Mouse (Mus musculus): ENCODE data around the gene Trpm8.

Trpm8 gene

DNA sequence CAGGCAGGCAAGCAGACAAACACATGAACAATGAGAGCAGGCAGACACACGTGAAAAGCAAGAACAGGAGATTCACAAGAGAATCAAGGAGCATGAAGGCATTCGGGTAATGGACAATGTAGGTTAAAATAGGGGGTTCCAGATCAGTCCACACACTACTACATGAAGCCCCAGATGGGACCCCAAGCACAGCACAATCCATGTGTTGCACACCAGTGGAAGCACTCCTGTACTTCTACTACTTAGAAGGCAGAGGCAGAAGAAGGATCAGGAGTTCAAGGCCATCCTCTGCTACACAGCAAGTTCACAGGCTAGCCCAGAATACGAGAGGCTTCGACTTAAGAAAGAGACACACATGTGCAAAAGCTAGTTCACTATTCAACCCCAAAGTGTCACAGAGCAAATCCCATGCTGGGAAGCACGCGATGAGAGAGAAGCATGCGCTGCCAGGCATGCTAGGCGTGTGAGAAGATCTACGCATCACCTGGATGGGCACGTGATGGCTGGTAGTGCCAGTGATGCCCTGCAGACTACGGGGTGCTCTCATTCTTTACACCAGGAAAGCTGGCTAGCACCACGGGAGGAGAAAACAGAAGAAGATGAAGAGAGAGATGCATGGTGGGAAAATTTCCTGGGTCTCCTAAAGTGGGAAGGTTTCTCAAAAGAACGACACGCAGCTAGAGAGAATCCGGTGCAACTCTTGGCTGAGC, 8.8 kb downstream of the Trpm8 start:
- no peak for DNase-seq

DNA sequence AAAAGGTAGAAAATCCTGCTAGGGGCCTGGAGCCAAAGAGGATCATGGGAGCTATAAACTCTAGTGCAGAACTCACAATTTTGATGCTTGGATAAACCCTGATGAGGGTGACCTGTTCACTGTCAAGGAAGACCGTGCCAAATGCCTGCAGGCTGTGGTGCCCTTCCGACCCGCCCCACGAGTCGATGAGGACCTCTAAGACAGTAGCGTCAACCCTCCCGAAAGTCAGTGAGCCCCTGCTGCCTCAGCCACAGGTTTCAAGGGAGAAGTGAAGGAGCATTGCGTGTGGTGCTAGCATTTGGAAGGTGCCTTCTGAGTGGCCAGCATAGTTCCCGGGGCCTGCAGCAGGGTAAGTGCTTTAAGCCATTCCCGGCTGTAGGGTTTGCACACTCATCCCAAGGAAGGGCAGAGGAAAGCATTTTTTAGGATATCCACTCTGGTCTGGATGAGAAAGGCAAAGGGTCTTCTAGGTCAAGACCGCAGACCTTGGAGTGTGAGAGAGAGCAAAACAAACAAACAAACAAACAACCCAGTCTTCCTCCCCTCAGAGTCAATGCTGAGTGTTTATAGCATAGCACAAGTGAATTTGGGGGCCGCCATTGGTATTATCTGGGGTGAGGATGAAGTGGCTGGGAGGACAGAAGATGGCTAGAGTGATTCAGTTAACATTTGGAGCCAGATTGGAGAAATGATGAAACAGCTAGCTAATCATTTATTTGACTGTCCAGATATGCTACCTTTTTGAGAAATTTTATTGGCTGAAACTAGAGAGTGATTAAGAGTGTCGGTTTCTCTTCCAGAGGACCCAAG, 9.6 kb downstream of the Trpm8 start:
- DNase-seq, result no peak

DNA sequence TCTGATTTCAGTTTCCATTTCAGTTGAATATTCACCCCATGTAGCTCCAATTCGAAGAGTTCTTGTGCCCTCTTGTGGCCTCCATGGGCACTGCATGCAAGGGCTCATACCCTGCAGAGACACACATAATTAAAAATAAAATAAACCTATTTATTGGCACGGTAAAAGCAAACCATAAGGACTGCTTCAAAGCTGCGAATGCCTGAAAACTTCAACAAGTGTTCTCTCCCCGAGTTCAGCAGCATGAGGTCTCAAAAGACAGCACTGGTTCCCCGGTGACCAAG, 10.2 kb downstream of the Trpm8 start:
- DNase-seq, result peak; percentile 81 to 88

DNA sequence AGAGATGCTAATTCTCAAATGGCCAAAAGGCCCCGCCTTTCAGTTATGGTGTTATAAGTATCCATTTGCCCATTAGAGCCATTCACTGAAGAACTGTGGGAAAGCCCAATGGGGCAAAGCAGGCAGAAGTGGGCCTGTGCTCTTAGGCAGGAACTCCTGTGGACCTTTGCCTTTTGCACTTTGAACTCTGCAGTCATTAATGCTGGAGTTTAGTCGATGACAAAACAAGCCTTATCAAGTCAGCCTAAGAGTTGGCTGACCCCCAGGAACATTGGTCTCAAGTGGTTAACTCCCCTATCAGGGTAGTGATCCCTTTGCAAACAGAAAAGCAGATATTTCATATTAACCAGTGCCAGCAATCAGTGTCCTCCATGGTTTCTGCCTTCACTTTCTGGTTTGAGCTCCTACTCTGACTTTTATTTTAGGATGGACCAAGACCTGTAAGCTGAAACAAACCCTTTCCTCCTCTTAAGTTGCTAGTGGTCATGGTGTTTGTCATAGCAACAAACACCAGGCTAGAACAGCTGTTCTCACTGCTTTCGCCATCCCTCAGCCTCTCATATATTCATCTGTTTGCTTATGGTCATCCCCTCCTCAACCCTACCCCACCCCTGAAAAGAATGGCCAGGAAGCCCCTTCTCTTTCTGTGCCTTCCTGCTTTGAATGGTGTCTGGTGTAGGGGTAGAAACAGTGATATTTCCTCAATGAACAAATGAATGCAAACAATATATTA, 10.8 kb downstream of the Trpm8 start:
- no peak for DNase-seq

DNA sequence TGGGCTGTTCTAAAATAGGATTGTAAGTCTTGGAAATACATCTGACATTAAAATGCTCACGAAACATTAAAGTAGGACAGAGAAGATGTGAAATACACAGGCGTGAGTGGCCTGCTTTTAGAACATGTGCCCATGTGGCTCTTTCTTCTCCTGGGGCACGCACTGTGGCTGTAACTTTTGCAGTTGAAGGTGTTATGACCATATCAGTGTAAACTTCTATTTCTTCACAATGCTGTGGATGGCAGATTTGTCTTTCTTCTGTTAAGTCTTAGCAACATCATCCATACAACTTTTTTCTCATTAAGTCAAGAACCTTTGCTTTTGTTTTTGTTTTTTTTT, 11.3 kb downstream of the Trpm8 start:
- DNase-seq, result no peak

DNA sequence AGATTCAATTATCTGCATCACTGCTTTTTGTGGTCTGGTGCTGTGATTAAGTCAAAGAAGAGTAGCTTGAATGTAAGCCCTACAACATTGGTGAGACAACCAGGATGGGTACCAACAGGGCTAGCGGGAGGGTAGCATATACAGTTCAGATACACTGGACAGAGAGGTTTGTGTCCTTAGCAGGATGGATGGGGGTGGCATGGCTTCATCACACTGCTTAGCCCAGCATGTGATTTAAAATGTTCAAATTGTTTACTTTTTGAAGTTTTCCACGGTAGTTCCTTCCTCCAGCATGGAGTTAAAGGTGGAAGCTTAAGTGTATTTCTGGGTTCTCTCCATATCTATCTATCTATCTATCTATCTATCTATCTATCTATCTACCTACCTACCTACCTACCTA, 11.7 kb downstream of the Trpm8 start:
- no peak for DNase-seq

DNA sequence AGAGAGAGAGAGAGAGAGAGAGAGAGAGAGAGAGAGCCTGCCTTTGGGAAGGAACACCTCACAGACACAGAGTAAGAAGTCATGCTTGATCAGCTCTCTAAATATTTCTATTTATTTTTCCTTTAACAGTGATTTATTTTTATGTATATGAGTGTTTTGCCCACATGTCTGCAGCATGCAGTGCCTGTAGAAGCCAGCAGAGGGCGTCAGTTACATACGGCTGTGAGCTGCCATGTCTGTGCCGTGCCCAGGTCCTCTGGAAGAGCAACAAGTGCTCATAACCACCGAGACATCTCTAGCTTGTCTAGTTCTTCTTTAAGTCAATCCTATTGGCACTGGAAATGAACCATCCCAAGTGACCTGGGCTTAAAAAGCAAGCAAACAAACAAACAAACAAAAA, 12.5 kb downstream of the Trpm8 start:
- peak; percentile 70 to 75 for DNase-seq

DNA sequence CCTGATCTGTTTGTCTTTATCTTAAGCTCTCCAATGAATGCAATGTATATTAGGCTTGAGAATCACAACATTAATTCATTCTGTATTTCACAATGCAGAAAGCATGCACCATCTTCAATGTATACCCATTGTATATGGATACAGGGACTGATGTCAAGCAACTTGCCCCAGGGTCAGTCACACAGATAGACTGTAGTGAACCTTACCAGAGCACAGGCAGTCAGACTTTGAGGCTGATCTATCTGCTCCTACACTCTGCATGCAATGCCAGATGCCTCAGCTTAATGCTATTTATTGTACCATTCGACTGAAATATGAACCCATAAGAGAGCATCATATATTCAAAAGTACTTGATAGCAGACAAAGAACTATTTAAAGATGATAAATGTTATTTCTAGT, 13.1 kb downstream of the Trpm8 start:
- DNase-seq, result no peak

DNA sequence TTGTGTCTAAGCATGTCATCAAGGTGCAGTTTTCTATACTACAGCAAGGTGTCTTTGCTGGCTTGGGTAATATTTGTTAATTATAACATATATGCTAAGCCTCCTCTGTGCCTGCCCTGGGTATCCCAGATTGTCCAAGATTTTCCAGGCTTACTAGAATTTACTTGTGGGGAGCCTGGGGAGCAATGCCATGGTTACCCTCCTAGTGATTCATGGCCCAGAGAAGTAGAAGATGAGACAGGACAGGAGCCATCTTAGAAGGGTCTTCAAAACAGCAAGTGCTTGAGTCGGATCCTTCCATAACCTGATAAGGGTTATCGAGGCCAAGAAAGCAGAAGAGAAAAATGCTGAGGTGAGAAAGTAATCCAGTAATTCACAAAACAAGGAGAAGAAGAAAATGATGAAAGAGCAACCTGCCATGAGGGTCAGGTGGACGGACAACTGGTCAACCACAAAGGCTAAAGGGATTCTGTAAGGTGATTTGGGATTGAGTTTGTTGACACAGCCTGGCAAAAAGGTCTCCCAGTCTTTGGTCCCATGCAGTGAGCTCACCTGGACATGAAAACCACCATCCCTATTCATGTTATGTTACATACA, 14.0 kb downstream of the Trpm8 start:
- DNase-seq, result no peak

DNA sequence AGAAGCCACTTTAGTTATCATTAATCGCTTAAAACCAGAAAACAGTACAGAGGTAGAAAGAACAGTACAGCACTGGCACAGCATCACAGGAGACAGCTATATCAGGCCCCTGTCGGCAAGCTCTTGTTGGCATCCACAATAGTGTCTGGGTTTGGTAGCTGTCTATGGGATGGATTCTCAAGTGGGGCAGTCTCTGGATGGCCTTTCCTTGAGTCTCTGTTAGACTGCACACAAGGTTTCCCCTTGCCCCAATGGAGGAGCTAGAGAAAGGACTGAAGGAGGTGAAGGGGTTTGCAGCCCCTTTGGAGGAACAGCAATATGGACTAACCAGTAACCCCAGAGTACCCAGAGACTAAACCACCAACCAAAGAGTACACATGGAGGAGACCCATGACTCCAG, 14.6 kb downstream of the Trpm8 start:
- DNase-seq, result no peak

DNA sequence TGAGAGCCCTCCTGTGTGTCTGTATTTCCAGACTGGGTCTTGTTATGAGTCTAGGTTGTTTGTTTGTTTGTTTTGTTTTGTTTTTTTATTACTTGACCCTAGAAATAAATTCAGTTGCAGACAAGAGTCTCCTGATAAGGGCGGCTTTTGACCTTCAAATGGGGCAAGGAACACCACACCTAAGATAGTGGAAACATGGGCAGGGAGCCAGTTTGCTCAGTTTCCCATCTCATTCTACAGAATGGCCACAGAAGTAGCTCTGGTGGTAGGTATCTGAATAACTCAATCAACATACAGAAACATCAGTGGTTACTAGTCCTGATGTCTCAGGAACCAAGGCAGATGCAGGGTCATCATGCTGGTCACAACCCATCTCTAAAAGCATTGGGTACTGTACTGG, 17.2 kb downstream of the Trpm8 start:
- no peak for DNase-seq

DNA sequence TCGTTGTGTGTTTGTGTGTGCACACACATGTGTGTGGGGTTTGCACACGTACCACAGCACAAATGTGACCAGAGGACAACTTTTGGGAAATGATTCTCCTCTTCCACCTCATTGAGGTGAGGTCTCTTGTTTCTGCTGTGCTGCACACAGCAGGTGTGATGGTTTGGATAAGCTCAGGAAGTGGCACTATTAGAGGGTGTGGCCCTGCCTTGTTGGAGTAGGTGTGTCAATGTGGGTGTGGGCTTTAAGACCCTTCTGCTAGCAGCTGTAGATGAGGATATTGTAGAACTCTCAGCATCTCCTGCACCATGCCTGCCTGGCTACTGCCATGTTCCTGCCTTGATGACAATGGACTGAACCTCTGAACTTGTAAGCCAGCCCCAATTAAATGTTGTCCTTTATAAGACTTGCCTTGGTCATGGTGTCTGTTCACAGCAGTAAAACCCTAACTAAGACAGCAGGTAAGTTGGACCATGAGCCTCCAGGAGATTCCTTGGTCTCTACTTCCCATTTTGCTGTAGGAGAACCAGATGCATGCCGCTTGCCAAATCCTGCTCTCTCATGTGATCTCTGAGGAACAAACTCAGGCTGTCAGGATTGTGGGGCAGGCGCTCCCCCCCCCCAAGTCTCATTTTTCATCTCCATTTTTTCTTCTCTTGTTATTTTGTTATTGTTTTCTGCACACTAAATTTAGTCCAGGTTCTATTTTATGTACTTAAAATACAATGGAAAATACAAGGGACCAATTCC, 18.9 kb downstream of the Trpm8 start:
- DNase-seq, result no peak

DNA sequence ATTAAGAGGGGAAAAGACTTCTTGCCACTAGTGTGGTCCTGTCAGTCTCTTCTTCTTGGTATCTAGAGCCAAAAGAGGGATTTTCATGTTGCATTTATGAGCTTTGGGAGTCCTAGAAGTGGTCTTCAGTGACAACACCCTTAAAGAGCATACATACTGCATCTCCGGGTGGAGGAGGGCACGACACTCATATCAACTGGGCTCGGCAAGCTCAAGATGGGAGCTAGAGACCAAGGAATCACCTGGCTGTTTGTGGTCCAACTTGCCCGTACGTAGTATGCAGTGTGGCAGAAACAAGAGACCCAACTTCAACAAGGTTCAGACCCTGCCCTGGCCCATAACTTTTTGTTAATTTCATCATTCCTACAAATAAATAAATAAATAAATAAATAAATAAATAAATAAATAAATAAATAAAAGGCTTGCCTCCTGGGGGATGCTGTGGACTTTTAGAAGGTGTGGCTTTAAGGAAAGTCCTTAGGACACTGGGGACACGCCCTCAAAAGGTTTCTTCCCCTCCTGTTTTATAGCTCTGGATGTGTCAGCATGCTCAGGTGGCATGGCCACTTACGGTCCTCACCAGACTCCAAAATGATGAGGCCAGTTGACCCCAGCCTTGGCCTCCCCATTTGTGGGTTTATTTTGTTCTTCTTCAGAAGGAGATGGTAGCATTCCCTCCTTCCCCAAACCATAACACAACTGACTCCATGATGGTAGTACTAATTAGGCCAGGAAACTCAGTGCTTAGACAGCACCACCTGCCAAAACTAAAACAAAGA, 20.2 kb downstream of the Trpm8 start:
- no peak for DNase-seq

DNA sequence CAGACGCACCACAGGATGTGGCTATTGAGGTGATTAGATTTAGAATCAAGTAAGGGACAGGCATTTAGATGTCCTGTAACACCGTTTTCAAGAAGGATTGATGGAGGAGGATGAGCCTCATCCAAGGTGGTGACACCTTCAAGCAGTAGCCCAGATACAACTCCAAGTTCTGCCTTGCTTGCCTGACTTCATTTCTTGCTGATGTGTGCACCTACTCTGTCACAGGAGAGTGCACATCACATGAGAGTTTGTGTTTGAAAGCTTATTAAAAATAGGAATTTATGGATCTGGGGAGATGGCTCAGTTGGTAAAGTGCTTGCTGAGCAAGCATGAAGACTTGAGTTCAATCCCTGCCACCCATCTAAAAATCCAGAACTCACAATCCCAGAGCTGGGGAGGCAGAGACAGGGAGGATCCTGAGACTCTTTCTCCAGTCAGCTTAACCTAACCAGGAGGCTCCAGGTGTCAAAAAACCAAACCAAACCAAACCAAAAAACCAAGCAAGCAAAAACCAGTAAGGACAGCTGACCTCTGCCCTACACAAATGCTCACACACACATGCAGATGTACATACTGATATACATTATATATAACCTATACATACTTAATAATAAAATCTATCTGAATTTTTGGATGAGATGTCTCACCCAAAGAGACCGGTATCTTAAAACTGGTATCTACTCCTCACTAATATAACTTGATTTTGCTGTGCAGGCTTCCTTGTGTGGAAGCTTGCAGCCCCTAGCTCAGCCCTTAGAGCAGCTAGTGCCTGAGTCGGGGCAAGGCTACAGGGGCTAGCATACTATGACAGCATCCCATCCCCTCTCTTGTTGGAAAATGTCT, 21.4 kb downstream of the Trpm8 start:
- no peak for DNase-seq

DNA sequence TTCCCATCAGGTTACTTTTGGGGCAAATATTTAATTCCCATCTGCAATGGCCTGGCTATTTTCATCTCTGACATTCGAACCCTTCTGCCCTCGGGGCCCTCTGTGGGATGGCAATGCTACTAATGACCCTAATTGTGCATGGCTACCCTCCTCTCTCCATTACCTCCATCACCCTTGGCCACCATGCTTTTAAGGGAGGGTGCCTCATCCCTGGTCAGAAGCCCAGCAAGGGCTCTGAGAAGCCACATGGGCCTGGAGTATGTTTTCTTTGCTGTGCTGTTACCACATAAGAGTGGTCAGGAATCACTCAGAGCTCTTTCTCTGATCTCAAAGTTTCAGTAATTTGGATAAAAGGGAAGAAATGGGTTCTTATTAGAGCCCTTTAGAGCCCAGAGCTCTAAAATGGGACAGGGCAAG, 22.1 kb downstream of the Trpm8 start:
- no peak for DNase-seq

DNA sequence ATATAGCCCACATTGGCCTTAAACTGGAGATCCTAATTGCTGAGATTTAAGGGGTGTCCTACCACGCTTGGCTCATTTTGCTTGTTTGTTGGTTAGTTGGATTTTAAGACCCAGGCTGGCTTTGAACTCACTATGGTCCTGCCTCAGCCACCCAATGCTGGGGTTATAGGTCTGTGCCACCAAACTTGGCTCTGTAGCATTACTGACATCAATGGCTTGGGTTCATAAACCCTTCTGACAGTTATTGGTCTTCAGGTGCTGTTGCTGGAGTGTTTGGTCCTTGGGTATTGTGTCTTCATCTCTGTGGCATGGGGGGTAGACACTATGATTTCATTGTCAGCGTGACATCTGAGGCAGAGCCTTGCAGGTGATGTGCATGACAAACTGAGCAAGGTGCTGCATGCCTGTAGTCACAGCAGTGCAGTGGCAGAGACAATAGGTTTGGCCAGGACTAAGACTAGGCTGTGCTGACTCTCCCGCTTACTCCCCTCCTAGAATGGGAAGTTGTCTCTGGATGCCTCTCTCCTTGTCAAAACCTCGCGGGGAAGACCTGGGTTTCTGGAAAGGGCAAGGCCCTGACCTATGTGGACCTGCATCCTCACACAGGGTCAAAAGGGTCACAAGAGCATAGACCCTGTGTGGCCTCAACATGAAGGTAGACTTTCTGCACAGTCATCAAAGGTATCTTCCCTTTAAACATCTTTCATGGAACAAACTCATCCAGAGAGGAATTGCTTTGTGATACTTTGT, 23.0 kb downstream of the Trpm8 start:
- no peak for DNase-seq

DNA sequence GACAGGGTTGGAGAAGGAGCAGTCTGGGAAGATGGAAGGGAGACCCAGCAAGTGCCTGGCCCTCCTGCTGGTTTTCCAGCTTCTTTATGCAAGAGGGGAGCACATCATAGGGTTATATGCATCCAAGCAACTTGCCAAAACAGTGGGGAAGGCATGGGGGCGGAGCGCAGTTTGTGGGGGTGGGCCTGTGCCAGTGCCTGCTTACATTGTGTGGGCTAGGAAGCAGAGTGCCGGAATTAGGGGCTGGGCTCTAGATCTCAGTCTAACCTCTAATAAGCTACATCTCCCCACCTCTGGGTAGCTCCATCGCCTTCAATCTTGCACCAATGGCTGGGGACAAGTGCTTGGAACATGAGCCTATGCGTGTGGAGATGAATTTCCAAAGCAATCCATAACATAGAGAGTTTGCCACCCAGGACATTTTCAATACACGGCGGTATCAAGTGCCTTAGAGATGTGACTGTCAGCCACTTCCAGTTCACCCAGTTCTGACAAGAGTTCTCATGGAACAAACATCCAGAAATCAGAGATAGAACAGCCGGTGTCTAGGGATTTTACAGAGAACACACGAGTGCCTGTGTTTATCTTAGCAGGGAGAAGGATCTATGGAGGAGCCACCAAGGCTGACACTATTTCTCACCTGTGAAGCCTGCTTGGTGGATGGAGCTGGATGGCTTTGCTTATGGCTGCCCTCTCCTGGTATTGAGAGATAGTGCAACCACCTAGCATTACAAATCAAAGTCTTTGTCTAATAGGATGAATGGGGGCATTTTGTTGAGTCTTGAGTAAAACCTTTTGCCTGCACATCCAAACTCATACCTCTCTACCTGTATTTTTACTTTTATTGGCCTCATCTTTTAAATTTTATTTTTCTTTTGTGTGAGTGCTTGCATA, 23.9 kb downstream of the Trpm8 start:
- peak in 1 of 2 experiments; percentile 42 for DNase-seq

DNA sequence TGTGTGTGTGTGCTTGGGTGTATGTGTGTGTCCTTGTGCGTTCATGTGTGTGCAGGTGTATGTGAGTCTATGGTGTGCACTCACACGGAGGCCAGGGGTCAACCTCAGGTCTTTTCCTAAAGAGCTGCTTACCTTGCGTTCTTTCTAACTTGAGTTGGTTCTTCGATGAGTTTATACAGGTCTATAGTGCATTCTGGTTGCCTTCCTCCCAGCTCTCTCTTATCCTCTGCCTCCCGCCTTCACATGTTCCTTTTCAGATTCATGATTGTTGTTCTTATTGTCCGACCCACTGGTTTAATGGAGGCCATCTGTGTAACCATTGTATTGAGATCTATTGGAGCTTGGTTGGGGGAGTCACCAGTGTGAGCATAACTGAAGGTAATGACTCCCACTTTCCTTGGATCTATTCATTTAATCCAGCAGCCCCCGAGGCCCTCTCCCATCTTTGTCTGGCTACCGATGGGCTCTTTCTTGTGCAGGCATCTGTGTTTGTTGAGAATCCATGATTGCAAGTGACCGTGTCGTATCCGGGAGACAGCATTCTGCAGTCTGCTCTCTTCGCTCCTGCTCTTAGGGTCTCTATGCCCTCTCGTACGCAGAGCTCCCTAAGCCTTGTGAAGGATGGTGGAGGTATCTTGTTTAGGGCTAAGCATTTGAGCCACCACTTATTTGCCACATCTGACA, 24.7 kb downstream of the Trpm8 start:
- DNase-seq, result no peak

DNA sequence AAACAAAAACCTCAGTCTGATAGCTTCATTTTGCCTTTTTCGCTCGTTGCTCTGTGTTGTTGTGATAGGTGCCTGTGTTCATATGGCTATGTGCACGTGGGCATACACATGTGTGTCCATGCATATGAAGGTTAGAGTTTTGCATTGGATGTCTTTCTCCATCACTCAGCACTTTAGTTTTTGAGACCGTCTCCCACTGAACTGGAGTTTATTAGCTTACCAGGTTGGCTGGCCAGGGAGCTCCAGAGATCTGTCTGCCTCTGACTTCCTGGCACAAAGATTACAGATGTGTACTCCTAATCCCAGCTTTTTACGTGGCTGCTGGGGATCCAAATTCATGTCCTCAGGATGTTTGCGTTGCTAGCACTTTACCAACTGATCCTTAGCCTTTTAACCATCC, 26.3 kb downstream of the Trpm8 start:
- DNase-seq, result no peak

All from cerebellum, postnatal 10 days (tissue).